Mouse (Mus musculus) cerebellum, postnatal 4 days (tissue): ENCODE data around the gene Ndc1.
"Not testable (repeated sequence)": the region's sequence is repeated elsewhere in the genome, so short reads cannot be mapped to it uniquely, and the experiment has no call there.

Experiments
- DNase-seq, 2 experiments: peaks; one replicate each; pipeline ENCODE4 v3.0.0; 2022; ENCODE audit warnings: low spot score in 2 of 2, mixed read lengths in 1 of 2

Ndc1 gene

DNA sequence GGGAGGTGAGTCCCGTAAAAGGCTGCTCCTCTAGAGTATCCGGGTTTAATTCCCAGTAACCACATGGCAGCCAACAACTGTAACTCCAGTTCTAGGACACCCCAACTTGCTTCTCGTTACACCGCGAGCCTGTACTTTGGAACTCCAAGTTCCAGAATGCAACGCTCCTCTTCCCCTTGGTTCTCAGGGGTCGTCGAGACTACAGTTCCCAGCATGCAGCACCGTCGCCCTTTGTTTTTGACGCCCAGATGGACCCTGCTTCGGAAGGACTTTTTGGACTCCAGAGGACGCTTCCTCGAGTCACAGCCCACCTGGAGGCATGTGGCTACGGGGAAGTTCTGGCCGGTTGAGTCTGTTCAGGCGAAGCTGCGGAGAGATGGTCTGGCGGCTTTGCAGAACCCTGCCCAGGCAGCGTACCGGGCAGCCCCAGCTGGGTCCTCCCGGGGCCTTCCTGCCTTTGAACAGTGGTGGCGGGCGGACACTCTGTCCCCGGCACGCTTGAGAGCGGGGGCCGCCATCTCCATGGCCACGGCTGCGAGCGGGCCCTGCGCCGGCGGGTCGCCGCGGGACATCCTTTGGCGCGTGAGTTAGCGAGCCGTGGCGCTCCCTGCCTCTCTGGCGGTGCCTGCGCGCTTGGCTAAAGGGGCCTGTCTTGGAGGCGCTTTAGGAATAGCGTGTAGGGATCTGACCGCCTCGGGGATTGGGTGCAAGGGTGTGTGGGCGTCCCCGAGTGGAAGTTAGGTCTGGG, at the start of gene Ndc1:
Gene Ndc1, plus strand, starts transcription at position 218 of the 748 bp plus-strand sequence.
- peak; percentile 64 to 85 for DNase-seq

DNA sequence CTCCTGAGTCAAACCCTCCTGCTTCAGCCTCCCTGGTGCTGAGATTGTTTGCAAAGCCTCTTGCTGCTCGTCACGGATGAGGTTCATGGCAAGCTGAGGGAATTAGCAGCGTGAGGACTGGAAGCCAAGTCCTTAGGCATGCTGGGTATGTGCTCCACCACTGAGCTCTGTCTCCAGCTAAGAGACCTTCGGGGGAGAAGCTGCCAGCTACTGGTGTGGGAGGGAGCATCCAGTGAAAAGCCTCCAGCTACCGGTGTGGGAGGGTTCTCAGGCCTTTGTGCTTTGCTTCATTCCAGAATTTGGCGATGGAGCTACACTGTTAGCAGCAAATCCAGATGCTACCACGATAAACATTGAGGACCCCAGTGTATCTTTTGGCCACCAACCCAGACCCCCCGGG, 48.9 kb upstream of the Ndc1 start:
- DNase-seq: no peak

DNA sequence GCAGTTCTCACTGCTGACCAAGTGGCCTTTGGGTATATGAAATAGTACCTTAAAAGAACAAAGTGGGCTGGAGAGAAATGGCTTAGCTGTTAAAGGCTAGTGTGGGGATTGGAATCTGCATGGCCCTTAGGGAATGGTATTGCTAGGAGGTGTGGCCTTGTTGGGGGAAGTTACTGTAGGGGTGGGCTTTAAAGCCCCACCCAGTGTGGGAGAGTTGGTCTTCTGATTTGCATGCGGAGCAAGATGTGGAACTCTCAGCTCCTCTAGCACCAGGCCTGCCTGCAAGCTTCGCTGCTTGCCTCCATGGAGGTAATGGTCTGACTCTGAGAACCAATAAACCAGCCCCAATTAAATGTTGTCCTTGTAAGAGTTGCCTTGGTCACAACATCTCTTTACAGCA, 46.5 kb upstream of the Ndc1 start:
- DNase-seq: no peak

DNA sequence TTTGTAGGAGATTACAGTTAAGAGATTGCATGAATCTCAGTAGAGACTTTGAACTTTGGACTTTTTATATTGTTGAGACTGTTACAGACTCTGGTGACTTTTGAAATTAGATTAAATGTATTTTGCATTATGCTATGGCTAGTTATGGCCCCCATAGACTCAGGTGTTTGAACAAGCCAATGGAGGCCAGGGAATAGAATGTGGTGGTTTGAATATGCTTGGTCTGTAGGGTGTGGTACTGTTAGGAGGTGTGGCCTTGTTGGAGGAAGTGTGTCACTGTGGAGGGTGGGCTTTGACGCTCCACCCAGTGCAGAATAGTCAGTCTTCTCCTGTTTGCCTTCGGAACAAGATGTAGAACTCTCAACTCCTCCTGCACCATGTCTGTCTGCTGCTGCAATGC, 44.5 kb upstream of the Ndc1 start:
- no peak for DNase-seq

DNA sequence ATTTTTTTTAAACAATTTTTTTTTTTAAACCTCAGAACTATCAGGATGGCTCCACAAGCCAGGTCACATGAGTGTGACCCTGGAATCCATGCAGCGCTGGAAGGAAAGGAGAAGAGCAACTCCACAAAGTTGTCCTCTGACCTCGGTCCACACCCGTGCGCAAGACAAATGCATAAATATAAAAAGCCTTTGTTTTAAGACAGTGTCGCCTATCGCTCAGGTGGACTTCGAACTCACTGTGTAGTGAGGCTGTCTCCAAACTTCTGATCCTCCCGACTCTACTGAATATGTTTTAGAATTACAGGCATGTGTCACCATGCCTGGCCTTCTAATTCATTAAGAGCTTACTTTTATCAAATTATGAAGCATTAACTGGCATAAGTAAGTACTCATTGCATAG, 39.1 kb upstream of the Ndc1 start:
- DNase-seq: no peak

DNA sequence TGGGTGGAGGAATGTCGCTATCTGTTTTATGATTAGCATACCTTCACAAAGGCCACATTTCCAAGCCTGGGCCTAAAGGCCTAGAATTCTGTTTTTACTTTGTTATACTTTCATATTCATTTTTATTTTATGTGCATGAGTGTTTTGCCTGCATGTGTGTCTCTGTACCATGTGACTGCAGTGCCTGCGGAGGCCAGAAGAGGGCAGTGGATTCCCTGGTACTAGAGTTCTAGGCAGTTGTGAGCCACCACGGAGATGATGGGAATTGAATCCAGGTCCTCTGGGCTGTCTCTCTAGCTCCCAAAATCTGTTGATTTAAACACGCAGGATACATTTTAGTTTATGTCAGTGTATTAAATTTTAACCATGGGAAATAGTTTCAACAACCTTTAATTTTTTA, 34.1 kb upstream of the Ndc1 start:
- DNase-seq: no peak

DNA sequence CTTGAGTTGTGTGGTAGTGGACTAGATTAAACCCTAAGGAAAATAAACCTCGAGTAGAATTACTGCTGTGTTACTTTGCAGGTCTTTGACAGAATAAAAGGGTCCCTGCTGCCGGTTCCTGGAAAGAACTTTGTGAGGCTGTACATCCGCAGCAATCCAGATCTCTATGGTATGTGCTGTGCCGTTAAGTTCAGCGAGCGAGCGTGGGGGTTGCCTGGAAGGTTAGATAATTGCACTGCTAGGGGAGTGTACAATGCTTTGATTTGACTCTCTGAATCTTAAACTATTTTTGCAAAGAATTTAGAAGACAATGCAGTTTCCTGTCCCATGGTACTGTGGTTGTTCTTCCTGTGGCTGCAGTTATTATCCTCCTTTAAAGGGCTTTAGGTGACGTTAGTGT, 31.2 kb upstream of the Ndc1 start:
- no peak for DNase-seq

DNA sequence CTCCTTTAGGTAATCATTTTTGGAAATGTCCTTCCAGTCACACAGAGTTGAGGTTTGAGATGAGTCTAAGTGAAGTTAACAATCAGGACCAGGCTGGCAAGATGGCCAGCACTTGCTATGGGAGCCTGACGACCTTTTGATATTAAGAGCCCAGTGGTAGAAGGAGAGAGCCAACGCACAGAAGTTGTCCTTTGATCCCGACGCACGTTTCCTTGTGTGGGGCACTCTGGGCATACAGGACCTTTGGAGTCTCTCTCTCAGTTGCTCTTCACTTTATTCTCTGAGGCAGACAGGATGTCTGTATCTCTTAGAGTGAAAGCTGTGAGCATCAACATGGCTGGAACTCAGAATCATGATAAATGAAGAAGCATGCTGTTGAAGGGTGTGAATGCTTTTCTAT, 30.1 kb upstream of the Ndc1 start:
- DNase-seq: no peak

DNA sequence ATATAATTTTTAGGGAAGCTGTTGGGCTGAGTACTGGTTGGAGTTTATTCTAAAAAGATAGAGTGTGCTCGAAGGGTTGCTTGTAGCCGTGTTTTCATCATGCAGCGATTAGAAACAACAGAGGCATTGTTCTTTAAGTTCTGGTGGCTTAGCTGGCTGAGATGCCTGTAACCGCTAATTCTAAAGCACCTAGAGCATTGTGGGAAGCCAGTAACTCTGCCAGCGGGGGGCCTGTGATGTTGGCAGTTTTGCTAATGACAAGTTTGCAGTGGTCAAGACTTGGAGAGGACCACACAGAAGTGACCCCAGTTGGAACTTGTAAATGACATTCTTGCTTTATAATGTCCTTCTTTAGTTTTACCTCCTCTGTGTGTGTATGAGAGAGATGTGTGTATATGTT, 26.2 kb upstream of the Ndc1 start:
- DNase-seq: peak in 1 of 2 experiments; percentile 16

DNA sequence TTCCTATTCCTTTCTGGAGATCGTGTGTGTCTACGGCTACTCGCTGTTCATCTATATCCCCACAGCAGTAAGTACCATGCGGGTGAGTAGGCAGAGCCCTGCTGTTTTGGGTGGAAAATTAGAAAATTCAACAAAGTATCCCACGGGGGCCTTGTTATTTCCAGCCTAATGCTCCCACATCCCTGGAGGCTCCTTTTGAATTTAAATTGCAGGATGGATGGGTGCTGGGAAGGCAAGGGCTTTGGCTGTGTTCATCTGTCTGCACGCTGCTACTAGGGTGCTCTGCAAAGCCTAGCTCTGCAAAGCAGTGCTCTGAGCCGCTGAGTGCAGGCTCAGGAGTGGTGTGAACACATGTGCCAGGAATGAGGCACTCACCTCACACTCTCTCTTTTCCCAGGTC, 23.0 kb upstream of the Ndc1 start:
- no peak for DNase-seq

DNA sequence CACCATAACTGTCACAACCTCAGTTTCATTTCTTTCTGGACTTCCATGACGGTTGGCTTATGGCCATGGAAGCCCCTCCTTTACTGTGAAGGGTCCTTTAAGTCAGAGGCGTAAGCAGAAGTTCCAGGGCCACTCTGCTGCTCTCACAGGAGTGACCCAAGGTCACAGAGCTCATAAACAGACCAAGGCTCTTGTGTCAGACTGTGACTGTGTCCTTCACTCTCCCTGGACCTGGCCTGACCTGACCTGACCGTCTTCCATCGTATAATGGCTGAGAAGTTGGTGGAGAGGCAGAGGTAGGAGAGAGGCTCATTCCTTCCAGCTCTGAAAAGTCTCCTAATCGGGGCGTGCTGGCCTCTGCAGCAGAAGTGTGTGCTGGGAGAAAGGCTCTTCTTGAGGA, 20.4 kb upstream of the Ndc1 start:
- DNase-seq: no peak

DNA sequence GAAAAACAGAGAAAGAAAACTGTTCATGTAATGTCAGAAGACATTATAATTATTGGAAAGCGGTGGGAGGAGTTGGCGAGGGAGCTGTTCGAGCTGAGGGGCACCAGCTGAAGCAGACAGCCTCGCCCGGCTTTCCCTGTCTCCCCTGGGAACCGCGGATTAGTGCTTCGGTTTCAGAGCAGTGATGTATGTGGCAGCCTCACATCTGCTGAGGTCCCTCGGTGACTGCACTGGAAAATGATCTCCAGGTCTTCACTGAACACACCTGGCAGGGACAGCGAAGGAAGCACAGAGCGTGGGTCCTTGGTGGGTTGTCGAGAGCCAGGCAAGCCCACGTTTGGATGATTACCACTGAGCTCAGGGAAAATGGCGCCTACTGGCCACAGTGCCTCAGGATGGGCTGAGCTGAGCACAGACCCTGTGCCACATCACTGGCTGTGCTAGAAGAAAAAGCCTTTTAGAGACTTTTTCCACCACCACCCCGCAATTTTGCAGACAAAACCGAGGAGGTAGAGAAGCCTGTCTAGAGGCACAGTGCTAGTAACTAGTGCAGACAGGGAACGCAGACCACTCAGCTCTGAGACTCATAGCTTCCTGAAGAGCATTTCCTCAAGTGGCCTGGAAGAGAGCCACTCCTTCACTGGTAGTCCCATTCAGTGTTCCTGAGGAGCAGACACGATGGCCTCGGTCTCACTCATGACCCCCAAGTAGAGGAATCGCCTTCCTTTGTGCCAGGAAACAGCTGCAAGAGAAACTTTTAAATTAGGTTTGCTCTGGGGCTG, 18.9 kb upstream of the Ndc1 start:
- DNase-seq: peak in 1 of 2 experiments; percentile 36

DNA sequence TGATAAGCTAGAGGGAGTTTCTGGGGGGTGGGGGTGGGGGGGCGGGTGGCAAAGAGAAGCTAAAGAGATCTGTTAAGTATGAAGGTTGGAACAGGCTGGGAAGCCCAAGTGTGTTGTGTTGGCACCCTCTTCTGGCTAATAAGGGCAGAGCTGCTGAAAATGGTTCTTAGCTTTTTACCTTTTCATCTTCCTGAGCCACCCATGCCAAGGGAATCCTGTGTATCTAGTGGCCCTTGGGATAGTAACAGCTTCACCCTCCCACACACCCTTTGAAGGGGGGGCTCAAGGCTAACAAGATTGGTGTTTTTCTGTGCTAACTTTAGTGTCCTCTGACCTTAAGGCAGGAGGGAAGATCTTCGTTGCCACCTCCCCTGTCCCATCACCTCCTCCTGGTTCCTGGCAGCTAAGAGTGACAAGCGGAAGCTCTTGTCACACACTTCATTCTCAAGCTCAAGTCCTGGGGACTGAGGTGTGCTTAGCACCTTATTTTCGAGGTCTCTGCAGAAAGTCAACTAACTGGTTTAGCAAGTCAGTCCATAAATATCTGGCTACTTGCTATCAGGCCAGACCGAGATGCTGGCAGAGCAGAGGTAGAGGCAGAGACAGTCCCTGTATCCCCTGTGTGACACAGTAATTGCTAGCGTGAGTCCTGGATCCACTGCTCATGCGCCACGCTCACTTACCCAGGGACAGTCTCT, 18.1 kb upstream of the Ndc1 start:
- peak in 1 of 2 experiments; percentile 23 for DNase-seq

DNA sequence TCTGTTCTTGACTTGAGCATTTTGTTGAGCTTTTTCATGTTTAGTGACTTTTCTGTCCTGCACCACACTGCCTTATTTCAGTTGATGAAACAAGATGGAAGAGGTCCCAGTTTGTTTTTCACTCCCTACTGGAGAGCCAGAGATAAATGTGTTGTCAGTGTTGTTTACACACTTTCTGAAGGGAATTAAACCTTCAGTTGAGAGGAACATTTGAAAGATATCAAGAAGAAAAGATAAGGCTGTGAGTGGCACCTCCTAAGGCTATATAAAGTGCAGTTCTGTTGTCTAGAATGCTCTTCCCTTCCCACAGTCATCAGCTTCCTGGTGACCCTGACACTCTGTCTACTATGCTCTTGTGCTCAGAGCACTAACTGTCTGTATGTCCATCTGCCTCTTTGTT, 16.2 kb upstream of the Ndc1 start:
- no peak for DNase-seq

DNA sequence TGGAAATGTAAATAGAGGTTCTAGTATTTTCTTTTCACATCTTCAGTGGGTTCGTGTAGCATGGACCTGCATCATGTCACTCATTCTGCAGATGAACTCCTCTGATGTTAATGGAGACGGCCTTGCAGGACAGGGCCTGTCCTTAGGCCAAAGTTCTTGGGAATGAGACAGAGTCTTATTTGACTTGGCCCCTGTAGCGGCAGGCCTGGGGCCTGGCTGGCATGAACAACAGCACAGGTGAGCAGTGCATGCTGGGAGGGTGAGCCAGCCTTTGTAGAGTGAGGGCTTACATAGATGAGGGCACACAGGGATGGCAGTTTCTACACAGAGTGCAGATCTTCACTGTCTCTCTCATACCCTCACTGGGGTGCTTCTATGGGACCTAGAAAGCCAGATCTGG, 14.0 kb upstream of the Ndc1 start:
- DNase-seq: no peak

DNA sequence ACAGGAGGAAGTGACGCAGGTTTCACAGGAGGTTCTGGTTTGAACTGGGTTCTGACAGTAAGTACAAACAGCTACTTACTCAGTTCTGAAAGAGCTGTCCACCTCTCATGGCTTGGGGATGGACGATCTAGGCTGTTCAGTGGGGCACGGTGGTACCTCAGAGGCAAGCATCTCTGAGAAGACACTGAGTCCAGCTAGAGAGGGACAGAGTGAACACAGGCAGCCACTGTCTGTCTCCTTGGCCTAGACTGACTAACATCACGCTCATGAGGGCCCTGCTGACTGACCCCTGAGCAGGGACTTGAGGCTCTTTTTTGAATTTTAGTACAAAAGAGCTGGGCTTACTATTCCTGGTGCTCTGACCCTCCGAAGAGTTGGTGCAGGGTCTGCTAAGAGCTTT, 13.5 kb upstream of the Ndc1 start:
- DNase-seq: no peak

DNA sequence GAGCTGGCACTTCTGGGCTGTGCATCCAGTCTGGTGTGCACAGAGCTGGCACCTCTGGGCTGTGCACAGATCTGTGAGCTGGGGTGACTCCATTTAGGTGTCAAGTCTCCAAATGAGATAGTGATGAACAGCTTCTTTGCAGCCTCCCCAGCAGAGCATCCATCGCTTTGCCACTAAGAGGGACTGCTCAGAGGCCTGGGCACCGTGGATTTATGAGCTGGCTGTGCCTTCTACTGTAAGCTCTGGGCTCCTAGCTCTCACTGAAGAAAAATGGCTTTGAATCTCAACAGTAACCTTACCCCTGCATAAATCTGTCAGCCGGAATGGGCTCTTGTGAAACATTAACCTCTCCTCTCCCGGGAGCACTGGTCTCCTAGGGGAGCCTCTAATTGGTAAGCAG, 13.0 kb upstream of the Ndc1 start:
- no peak for DNase-seq

DNA sequence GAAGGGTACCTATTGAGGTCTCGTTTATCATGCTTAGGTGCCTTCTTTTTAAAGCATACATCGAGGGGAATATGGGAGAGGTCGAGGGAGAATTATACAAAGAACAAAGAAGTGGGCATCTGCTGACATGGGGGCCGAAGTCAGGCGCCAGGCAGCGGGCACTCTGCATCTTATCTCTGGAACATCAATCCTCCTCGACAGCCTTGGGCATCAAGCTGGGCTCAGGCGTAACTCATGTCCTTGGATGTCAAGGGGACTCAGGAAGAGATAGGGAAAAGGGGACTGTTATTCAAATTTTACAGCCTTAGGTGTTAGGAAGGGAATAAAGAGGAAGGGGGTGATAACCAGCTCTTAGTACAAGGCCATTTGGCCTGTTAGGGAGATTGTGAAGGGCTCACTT, 10.4 kb upstream of the Ndc1 start:
- not testable (repeated sequence) for DNase-seq

DNA sequence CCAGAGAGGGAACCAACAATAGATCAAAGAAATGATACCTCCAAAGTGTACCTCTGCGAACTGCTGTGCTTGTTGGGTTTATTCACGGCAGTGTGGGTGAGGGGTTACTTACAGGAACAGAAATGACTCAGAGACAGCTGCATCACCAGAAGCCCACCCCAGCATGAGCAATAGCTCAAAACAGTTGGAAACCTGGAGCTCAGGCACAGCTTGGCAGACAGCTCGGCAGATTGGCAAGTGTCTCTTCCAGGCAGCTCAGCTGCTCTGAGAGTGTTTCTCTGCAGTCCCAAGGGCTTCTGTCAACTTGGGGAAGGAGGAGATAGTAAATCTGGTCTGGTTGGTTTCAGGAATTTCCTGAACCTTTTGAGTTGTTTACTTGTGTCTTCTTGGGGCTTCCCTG, 9.1 kb upstream of the Ndc1 start:
- DNase-seq: peak in 1 of 2 experiments; percentile 54

DNA sequence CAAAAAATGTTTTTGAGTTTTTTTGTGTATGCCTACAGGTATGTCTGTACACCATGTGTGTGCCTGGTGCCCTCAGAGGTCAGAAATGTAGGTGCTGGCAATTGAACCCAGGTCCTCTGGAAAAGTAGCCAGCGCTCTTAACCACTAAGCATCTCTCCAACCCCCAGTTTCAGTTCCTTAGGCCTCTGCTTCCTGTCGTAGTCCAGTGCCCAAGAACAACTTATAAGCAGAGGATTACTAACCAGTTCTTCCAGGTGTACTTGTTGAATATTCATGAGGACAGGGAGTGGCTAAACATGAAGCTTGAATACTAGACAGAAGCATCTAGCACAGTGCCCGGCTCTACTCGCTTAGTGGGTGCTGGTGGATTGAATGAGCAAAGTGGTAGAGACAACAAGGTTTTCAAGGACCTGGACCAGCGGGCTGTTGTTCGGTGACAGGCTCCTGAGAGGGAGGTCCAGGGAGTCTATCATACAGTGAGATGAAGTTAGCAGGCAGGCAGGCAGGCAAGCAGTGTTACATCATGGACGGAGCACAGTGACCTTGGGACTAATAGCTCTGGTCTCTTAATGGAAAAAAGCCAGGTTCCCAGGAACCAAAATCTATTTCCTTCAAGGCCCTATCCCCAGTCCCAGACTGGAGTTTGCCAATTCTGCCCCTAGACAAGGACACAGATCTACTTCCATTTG, 7.0 kb upstream of the Ndc1 start:
- no peak for DNase-seq

DNA sequence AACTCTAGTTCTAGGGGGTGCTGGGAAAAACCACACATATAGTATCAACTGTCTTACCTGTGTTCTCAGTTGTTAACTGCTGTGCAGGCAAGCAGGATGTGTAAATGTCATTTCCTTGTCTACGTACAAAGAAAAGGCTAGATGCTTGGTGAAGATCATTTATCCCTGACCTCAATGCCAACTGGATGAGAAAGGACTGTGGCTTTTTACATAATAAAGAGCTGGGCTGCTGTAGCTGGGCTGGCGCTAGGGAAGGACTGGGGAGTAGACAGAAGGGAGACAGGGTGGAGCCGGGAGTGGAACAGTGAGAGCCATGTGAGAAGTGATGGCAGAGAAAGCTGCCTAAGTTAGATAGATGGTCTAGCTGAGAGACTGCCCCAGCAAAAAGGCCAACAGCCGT, 4.8 kb upstream of the Ndc1 start:
- DNase-seq: no peak

DNA sequence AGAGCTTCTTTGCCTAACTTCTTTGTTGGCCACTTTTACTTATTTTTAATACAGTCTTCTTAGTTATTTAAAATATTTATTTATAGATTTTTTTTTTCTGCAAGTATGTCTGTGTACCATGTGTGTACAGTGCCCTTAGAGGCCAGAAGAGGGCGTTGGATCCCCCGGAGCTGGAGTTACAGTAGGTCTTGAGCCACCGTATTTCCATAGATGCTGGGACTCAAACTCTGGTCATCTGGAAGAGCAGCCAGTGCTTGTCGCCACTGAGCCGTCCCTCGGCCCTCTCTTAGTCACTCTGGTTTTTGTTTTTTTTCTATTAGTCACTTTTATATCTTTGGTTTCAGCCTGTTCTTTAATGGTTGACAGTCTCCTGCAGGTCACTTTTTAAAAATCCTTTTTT, 4.0 kb upstream of the Ndc1 start:
- DNase-seq: no peak
